Mouse (Mus musculus) B cell, adult (primary cell): Measurements from ENCODE around the gene Gmppa. TPM values are rescaled to one million over a fixed set of nuclear protein-coding genes. Genes with fewer than 3 reads are reported as not detected.

Experiments
- total RNA-seq: library from RNA; stranded (reverse); gene quantifications from 4 replicates; pipeline ENCODE4 v1.2.4, GENCODE M21; 2023; ENCODE audit not compliant: inconsistent age

The Gmppa gene
- 55.8 to 68.5 TPM (median 60.3 TPM) in 4 replicates for total RNA-seq

GRCm38 (mm10) chr1:75435475-75436328 lies at the start of gene Gmppa:
TSS of gene Gmppa (plus strand) at chr1:75435930.

GRCm38 (mm10) chr1:75450314-75451005 lies 14.7 kb downstream of the Gmppa start, which contains the start of gene Asic4:
TSS of gene Asic4 (plus strand) at chr1:75450436.

GRCm38 (mm10) chr1:75478916-75479634 lies 43.3 kb downstream of the Gmppa start, which contains the start of the genes Chpf and Tmem198:
TSS of gene Chpf (minus strand) at chr1:75479307.
TSS of gene Tmem198 (plus strand) at chr1:75479532.

Other genes with a start within 250 kb of the Gmppa start
- 30.4 to 36.3 TPM (median 33.0 TPM) in 4 replicates for gene Ankzf1, start 243.8 kb upstream of the Gmppa start, total RNA-seq
- 26.6 to 34.5 TPM (median 28.6 TPM) in 4 replicates for gene Atg9a, start 243.7 kb upstream of the Gmppa start, total RNA-seq
- gene Glb1l, start 225.1 kb upstream of the Gmppa start, total RNA-seq = 12.0 to 21.7 TPM (median 14.2 TPM) in 4 replicates
- 89.4 to 98.9 TPM (median 93.2 TPM) in 4 replicates for gene Stk16, start 225.1 kb upstream of the Gmppa start, total RNA-seq
- gene Tuba4a, start 216.1 kb upstream of the Gmppa start, total RNA-seq = 197 to 212 TPM (median 207 TPM) in 4 replicates
- gene A630095N17Rik, start 203.8 kb upstream of the Gmppa start, total RNA-seq = 1.3 TPM in 1 of 4 replicates, not detected in the others
- gene Dnajb2, start 199.5 kb upstream of the Gmppa start, total RNA-seq = 80.0 to 93.8 TPM (median 88.3 TPM) in 4 replicates
- 0.19 TPM in 1 of 4 replicates, not detected in the others for gene Ptprn, start 171.4 kb upstream of the Gmppa start, total RNA-seq
- gene Resp18, start 157.5 kb upstream of the Gmppa start, total RNA-seq = not detected in 4 replicates
- gene Dnpep, start 117.9 kb upstream of the Gmppa start, total RNA-seq = 44.7 to 64.5 TPM (median 48.8 TPM) in 4 replicates
- 0.21 to 0.70 TPM in 2 of 4 replicates, not detected in the others for gene Des, start 75.6 kb upstream of the Gmppa start, total RNA-seq
- not detected in 4 replicates for gene Speg, start 60.6 kb upstream of the Gmppa start, total RNA-seq
- not detected in 4 replicates for gene Asic4, start 14.5 kb downstream of the Gmppa start, total RNA-seq
- gene Chpf, start 43.4 kb downstream of the Gmppa start, total RNA-seq = 22.9 to 28.0 TPM (median 23.2 TPM) in 4 replicates
- gene Tmem198, start 43.6 kb downstream of the Gmppa start, total RNA-seq = 4.3 to 5.5 TPM (median 4.7 TPM) in 4 replicates
- 0.16 to 0.48 TPM (median 0.45 TPM) in 3 of 4 replicates, not detected in the other for gene Obsl1, start 70.5 kb downstream of the Gmppa start, total RNA-seq
- gene Inha, start 71.1 kb downstream of the Gmppa start, total RNA-seq = not detected in 4 replicates
- gene Stk11ip, start 85.6 kb downstream of the Gmppa start, total RNA-seq = 225 to 244 TPM (median 229 TPM) in 4 replicates
- 0.67 to 1.7 TPM (median 1.6 TPM) in 4 replicates for gene Slc4a3, start 110.3 kb downstream of the Gmppa start, total RNA-seq